Mouse (Mus musculus) limb, embryonic 11.5 days (tissue): ENCODE measurements around the gene Pard3b. TPM values are rescaled to one million over a fixed set of nuclear protein-coding genes. Genes with fewer than 3 reads are reported as not detected.
A peak's percentile ranks its signal among the peaks of the same experiment; 100 is the strongest.

Source experiments
- ATAC-seq: fragments of 200-750 bp; cut with Nextera tagmentation; 2 replicates; pipeline ENCODE4 v1.8.0; 2017; ENCODE audit warnings: low read depth; ENCODE audit not compliant: insufficient number of reproducible peaks, low FRiP score, low TSS enrichment
- DNase-seq: peaks from one replicate; pipeline ENCODE4 v3.0.0-alpha.2; 2015; ENCODE audit warnings: low spot score
- H3K27ac ChIP-seq: fragments of 300-500 bp; sonication (generic); replicated peaks from 2 replicates; pipeline ENCODE4 v1.5.1; 2014; ENCODE audit warnings: low read depth, mild to moderate bottlenecking, low read length
- H3K27me3 ChIP-seq: fragments of 300-500 bp; sonication (generic); 2 replicates; pipeline ENCODE4 v1.6.1; 2014; ENCODE audit warnings: mild to moderate bottlenecking, low read length, mixed read lengths; ENCODE audit not compliant: control insufficient read depth, insufficient read depth
- H3K36me3 ChIP-seq: fragments of 300-500 bp; sonication (generic); 2 replicates; pipeline ENCODE4 v1.6.1; 2014; ENCODE audit warnings: mild to moderate bottlenecking, low read length, moderate library complexity, mixed read lengths; ENCODE audit not compliant: control insufficient read depth, insufficient read depth
- H3K4me1 ChIP-seq: fragments of 300-500 bp; sonication (generic); 2 replicates; pipeline ENCODE4 v1.6.1; 2014; ENCODE audit warnings: low read length, mixed read lengths; ENCODE audit not compliant: control insufficient read depth, insufficient read depth
- H3K4me2 ChIP-seq: fragments of 300-500 bp; sonication (generic); 2 replicates; pipeline ENCODE4 v1.6.1; 2014; ENCODE audit warnings: low read depth, mild to moderate bottlenecking, moderate library complexity; ENCODE audit not compliant: severe bottlenecking
- H3K4me3 ChIP-seq: fragments of 300-500 bp; sonication (generic); 2 replicates; pipeline ENCODE4 v1.5.1; 2014; ENCODE audit warnings: low read depth, low read length
- H3K9ac ChIP-seq: fragments of 300-500 bp; sonication (generic); 2 replicates; pipeline ENCODE4 v1.6.1; 2014; ENCODE audit warnings: mild to moderate bottlenecking, low read length
- H3K9me3 ChIP-seq: fragments of 300-500 bp; sonication (generic); 2 replicates; pipeline ENCODE4 v1.6.1; 2016; ENCODE audit warnings: low read length; ENCODE audit not compliant: control insufficient read depth
- WGBS: fragments of 180-500 bp; shearing (Covaris S2); extraction: QIAGEN DNeasy Blood & Tissue Kit; methylation state at CpG from one replicate; pipeline ENCODE4 v1.1.7; 2014; 5-methylcytosine and 5-hydroxymethylcytosine counted together
- polyA plus RNA-seq: library from polyadenylated mRNA; unstranded; fragments of >200 nt; fragmentation: Nextera tagmentation; extraction: Ambion mirVana; gene quantifications from 2 replicates; pipeline ENCODE4 v1.2.1, GENCODE M21; 2014

The Pard3b gene
- polyA plus RNA-seq, 1 experiment from 2014 or later = 9.3 TPM

GRCm38 (mm10) chr1:62344286-62344685 lies 705.7 kb downstream of the Pard3b start:
- 69% methylated on average over 4 of the region's 4 CpGs for WGBS
- no peak overlapping the region for H3K27ac ChIP-seq
- H3K4me1 ChIP-seq = no peaks in the 10 kb centered on the region
- H3K4me2 ChIP-seq = no peak overlapping the region
- DNase-seq (no peak), ATAC-seq (no peak)
- no peaks in the 10 kb centered on the region for H3K27me3 ChIP-seq
- no peak overlapping the region for H3K4me3 ChIP-seq
- H3K36me3 ChIP-seq = no peaks in the 10 kb centered on the region
- no peaks in the 10 kb centered on the region for H3K9me3 ChIP-seq
- H3K9ac ChIP-seq = no peak overlapping the region

- no peaks in the 10 kb centered on the region for H3K36me3 ChIP-seq
- H3K27me3 ChIP-seq = no peaks in the 10 kb centered on the region
- DNase-seq = no peak
- no peaks in the 10 kb centered on the region for H3K9me3 ChIP-seq
- WGBS = 96% methylated on average over 4 of the region's 4 CpGs
- no peak overlapping the region for H3K27ac ChIP-seq
- H3K4me2 ChIP-seq = no peak overlapping the region
- H3K4me3 ChIP-seq = no peak overlapping the region
- no peak overlapping the region for H3K9ac ChIP-seq
- no peak for ATAC-seq
- H3K4me1 ChIP-seq = no peaks in the 10 kb centered on the region
Observed at GRCm38 (mm10) chr1:62348371-62348770, 709.7 kb downstream of the Pard3b start.

- H3K4me1 ChIP-seq = no peaks in the 10 kb centered on the region
- no peak overlapping the region for H3K4me2 ChIP-seq
- no peaks in the 10 kb centered on the region for H3K36me3 ChIP-seq
- H3K4me3 ChIP-seq = no peak overlapping the region
- no peaks in the 10 kb centered on the region for H3K27me3 ChIP-seq
- no peak overlapping the region for H3K27ac ChIP-seq
- DNase-seq (no peak), ATAC-seq (no peak)
- WGBS = 65% methylated on average over 4 of the region's 4 CpGs
- H3K9ac ChIP-seq = no peak overlapping the region
- H3K9me3 ChIP-seq = no peaks in the 10 kb centered on the region
Observed at GRCm38 (mm10) chr1:62355496-62355895, 716.9 kb downstream of the Pard3b start.

GRCm38 (mm10) chr1:62374427-62375050 lies 735.9 kb downstream of the Pard3b start:
- 40% methylated on average over 7 of the region's 7 CpGs for WGBS
- H3K9ac ChIP-seq = no peak overlapping the region
- DNase-seq (peak; percentile 28), ATAC-seq (no peak)
- no peaks in the 10 kb centered on the region for H3K27me3 ChIP-seq
- no peak overlapping the region for H3K4me3 ChIP-seq
- no peaks in the 10 kb centered on the region for H3K9me3 ChIP-seq
- peaks cover 10% of the 10 kb centered on the region for H3K4me1 ChIP-seq
- H3K36me3 ChIP-seq = no peaks in the 10 kb centered on the region
- no peak overlapping the region for H3K4me2 ChIP-seq
- no peak overlapping the region for H3K27ac ChIP-seq

- H3K36me3 ChIP-seq = no peaks in the 10 kb centered on the region
- H3K9ac ChIP-seq = no peak overlapping the region
- ATAC-seq (no peak), DNase-seq (no peak)
- peaks cover 25% of the 10 kb centered on the region for H3K4me1 ChIP-seq
- 89% methylated on average over 4 of the region's 4 CpGs for WGBS
- H3K4me3 ChIP-seq = no peak overlapping the region
- H3K27ac ChIP-seq = no peak overlapping the region
- H3K4me2 ChIP-seq = no peak overlapping the region
- H3K27me3 ChIP-seq = no peaks in the 10 kb centered on the region
- H3K9me3 ChIP-seq = no peaks in the 10 kb centered on the region
Observed at GRCm38 (mm10) chr1:62378335-62378734, 739.7 kb downstream of the Pard3b start.

- Histone ChIP-seq H3K4me1 (peaks cover 16% of the 10 kb centered on the region), H3K27ac (peak overlapping the region; percentile 9; the same call in 1 of the 2 replicates), H3K36me3 (no peaks in the 10 kb centered on the region), H3K27me3 (no peaks in the 10 kb centered on the region), H3K9ac (no peak overlapping the region), H3K4me3 (no peak overlapping the region), H3K9me3 (no peaks in the 10 kb centered on the region), H3K4me2 (no peak overlapping the region)
- peak; percentile 78 for DNase-seq
- peak; percentile 82 for ATAC-seq
- 6% methylated on average over 14 of the region's 14 CpGs for WGBS
Observed at GRCm38 (mm10) chr1:62382807-62383514, 744.3 kb downstream of the Pard3b start.

GRCm38 (mm10) chr1:62384241-62384640 lies 745.6 kb downstream of the Pard3b start:
- no peaks in the 10 kb centered on the region for H3K27me3 ChIP-seq

GRCm38 (mm10) chr1:62388013-62388412 lies 749.4 kb downstream of the Pard3b start:
- DNase-seq = no peak
- H3K36me3 ChIP-seq = no peaks in the 10 kb centered on the region
- H3K4me1 ChIP-seq = peaks cover 9% of the 10 kb centered on the region
- H3K4me2 ChIP-seq = no peak overlapping the region
- H3K9ac ChIP-seq = no peak overlapping the region
- ATAC-seq = no peak
- H3K27ac ChIP-seq = no peak overlapping the region
- 80% methylated on average over 4 of the region's 4 CpGs for WGBS
- no peak overlapping the region for H3K4me3 ChIP-seq
- H3K9me3 ChIP-seq = no peaks in the 10 kb centered on the region
- no peaks in the 10 kb centered on the region for H3K27me3 ChIP-seq

More at GRCm38 (mm10) chr1:62384241-62384640, 745.6 kb downstream of the Pard3b start:
- H3K4me1 ChIP-seq = peaks cover 16% of the 10 kb centered on the region
- WGBS = 79% methylated on average over 1 of the region's 1 CpGs
- H3K4me3 ChIP-seq = no peak overlapping the region
- H3K4me2 ChIP-seq = no peak overlapping the region
- DNase-seq (no peak), ATAC-seq (no peak)
- no peak overlapping the region; the same call in 1 of the 2 replicates for H3K27ac ChIP-seq
- H3K36me3 ChIP-seq = no peaks in the 10 kb centered on the region
- H3K9ac ChIP-seq = no peak overlapping the region
- H3K9me3 ChIP-seq = no peaks in the 10 kb centered on the region
